Mouse (Mus musculus) kidney, postnatal 0 days (tissue): ENCODE measurements around the gene Srarp. TPM values are rescaled to one million over a fixed set of nuclear protein-coding genes. Genes with fewer than 3 reads are reported as not detected.

Experiments
- ATAC-seq: fragments of 200-750 bp; cut with Nextera tagmentation; replicated peaks from 2 replicates; pipeline ENCODE4 v1.8.0; 2017; ENCODE audit warnings: low read depth, moderate number of reproducible peaks, moderate TSS enrichment, moderate library complexity; ENCODE audit not compliant: low FRiP score
- DNase-seq: peaks from one replicate; pipeline ENCODE4 v3.0.0-alpha.2; 2016; ENCODE audit warnings: low spot score
- H3K27ac ChIP-seq: fragments of 300-500 bp; sonication (generic); 2 replicates; pipeline ENCODE4 v1.5.1; 2014; ENCODE audit warnings: mild to moderate bottlenecking
- H3K27me3 ChIP-seq: fragments of 300-500 bp; sonication (generic); 2 replicates; pipeline ENCODE4 v1.6.1; 2014; ENCODE audit warnings: low read length, mixed read lengths; ENCODE audit not compliant: insufficient read depth
- H3K36me3 ChIP-seq: fragments of 300-500 bp; sonication (generic); 2 replicates; pipeline ENCODE4 v1.6.1; 2014; ENCODE audit warnings: low read length, mixed read lengths; ENCODE audit not compliant: insufficient read depth
- H3K4me1 ChIP-seq: fragments of 300-500 bp; sonication (generic); replicated peaks from 2 replicates; pipeline ENCODE4 v1.6.1; 2014; ENCODE audit warnings: antibody characterized with exemption, low read length, mixed read lengths; ENCODE audit not compliant: insufficient read depth
- H3K4me2 ChIP-seq: fragments of 300-500 bp; sonication (generic); 2 replicates; pipeline ENCODE4 v1.6.1; 2014; ENCODE audit warnings: mild to moderate bottlenecking, low read length, moderate library complexity, mixed read lengths
- H3K4me3 ChIP-seq: fragments of 300-500 bp; sonication (generic); replicated peaks from 2 replicates; pipeline ENCODE4 v1.5.1; 2014; ENCODE audit warnings: low read depth, low read length
- H3K9ac ChIP-seq: fragments of 300-500 bp; sonication (generic); 2 replicates; pipeline ENCODE4 v1.6.1; 2014; ENCODE audit warnings: low read depth, low read length
- H3K9me3 ChIP-seq: fragments of 300-500 bp; sonication (generic); replicated peaks from 2 replicates; pipeline ENCODE4 v1.6.1; 2016; ENCODE audit warnings: low read length, inconsistent platforms, mixed read lengths
- CTCF ChIP-seq: IDR thresholded peaks from 2 replicates; pipeline ENCODE4 v1.5.1; 2016; ENCODE audit warnings: antibody characterized with exemption, low read depth, mild to moderate bottlenecking, moderate library complexity
- WGBS: fragments of 180-500 bp; shearing (Covaris S2); extraction: QIAGEN DNeasy Blood & Tissue Kit; methylation state at CpG from one replicate; pipeline ENCODE4 v1.1.7; 2014; 5-methylcytosine and 5-hydroxymethylcytosine counted together
- polyA plus RNA-seq: library from polyadenylated mRNA; unstranded; fragments of >200 nt; fragmentation: Nextera tagmentation; extraction: Ambion mirVana; gene quantifications from 2 replicates; pipeline ENCODE4 v1.2.1, GENCODE M21; 2015

The Srarp gene
- polyA plus RNA-seq, 1 experiment from 2014 or later = 0.47 TPM

GRCm38 (mm10) chr4:141472641-141473321, 36.9 kb upstream of the Srarp start:
- Histone ChIP-seq H3K9me3 (no peaks in the 10 kb centered on the region), H3K9ac (no peak overlapping the region), H3K27me3 (no peaks in the 10 kb centered on the region), H3K4me2 (no peak overlapping the region), H3K4me1 (no peaks in the 10 kb centered on the region), H3K4me3 (no peak overlapping the region), H3K36me3 (peaks cover 86% of the 10 kb centered on the region), H3K27ac (no peak overlapping the region)
- ATAC-seq = no peak
- DNase-seq = no peak
- TF ChIP-seq CTCF = no peak
- WGBS = 69% methylated on average over 32 of the region's 32 CpGs

- Histone ChIP-seq H3K9ac (no peak overlapping the region), H3K4me2 (no peak overlapping the region), H3K9me3 (no peaks in the 10 kb centered on the region), H3K4me3 (no peak overlapping the region), H3K36me3 (peaks cover 84% of the 10 kb centered on the region), H3K27ac (no peak overlapping the region), H3K4me1 (no peaks in the 10 kb centered on the region), H3K27me3 (no peaks in the 10 kb centered on the region)
- DNase-seq = no peak
- 96% methylated on average over 16 of the region's 16 CpGs for whole genome bisulfite sequencing
- ATAC-seq = no peak
- no peak for TF ChIP-seq CTCF
Measured at GRCm38 (mm10) chr4:141471491-141471890, 35.6 kb upstream of the Srarp start.

GRCm38 (mm10) chr4:141469343-141469742, 33.4 kb upstream of the Srarp start:
- Histone ChIP-seq H3K9ac (no peak overlapping the region), H3K4me3 (no peak overlapping the region), H3K4me2 (no peak overlapping the region), H3K27me3 (no peaks in the 10 kb centered on the region), H3K9me3 (no peaks in the 10 kb centered on the region), H3K36me3 (peaks cover 83% of the 10 kb centered on the region), H3K27ac (no peak overlapping the region), H3K4me1 (no peaks in the 10 kb centered on the region)
- DNase-seq (no peak), ATAC-seq (no peak)
- WGBS = 87% methylated on average over 9 of the region's 9 CpGs
- TF ChIP-seq CTCF = no peak

- no peak overlapping the region for H3K4me3 ChIP-seq
- DNase-seq (no peak), ATAC-seq (no peak)
- 53% methylated on average over 10 of the region's 10 CpGs for WGBS
- no peak overlapping the region for H3K9ac ChIP-seq
- H3K27me3 ChIP-seq = no peaks in the 10 kb centered on the region
- peaks cover 83% of the 10 kb centered on the region for H3K36me3 ChIP-seq
- no peaks in the 10 kb centered on the region for H3K9me3 ChIP-seq
- TF ChIP-seq CTCF = no peak
- H3K4me1 ChIP-seq = no peaks in the 10 kb centered on the region
- no peak overlapping the region for H3K4me2 ChIP-seq
- no peak overlapping the region for H3K27ac ChIP-seq
Measured at GRCm38 (mm10) chr4:141468576-141468975, 32.7 kb upstream of the Srarp start.

GRCm38 (mm10) chr4:141467581-141467927, 31.6 kb upstream of the Srarp start:
- no peak overlapping the region for H3K9ac ChIP-seq
- H3K9me3 ChIP-seq = no peaks in the 10 kb centered on the region
- H3K27ac ChIP-seq = no peak overlapping the region
- no peak for TF ChIP-seq CTCF
- H3K27me3 ChIP-seq = no peaks in the 10 kb centered on the region
- ATAC-seq = no peak
- peaks cover 80% of the 10 kb centered on the region for H3K36me3 ChIP-seq
- no peak for DNase-seq
- H3K4me3 ChIP-seq = no peak overlapping the region
- no peaks in the 10 kb centered on the region for H3K4me1 ChIP-seq
- 75% methylated on average over 6 of the region's 6 CpGs for WGBS
- H3K4me2 ChIP-seq = no peak overlapping the region

GRCm38 (mm10) chr4:141466844-141467580, 31.1 kb upstream of the Srarp start:
- Histone ChIP-seq H3K4me3 (no peak overlapping the region), H3K4me2 (no peak overlapping the region), H3K36me3 (peaks cover 79% of the 10 kb centered on the region), H3K27ac (no peak overlapping the region), H3K27me3 (no peaks in the 10 kb centered on the region), H3K4me1 (no peaks in the 10 kb centered on the region), H3K9ac (no peak overlapping the region), H3K9me3 (no peaks in the 10 kb centered on the region)
- 88% methylated on average over 15 of the region's 15 CpGs for WGBS
- ATAC-seq = no peak
- no peak for DNase-seq
- peak; percentile 36; the same call in 1 of the 2 replicates for TF ChIP-seq CTCF
